Mouse (Mus musculus): ENCODE results near the gene Cmip.

- TF ChIP-seq POLR2A (IDR thresholded peaks at IDR 0.05; ENCODE audit: control insufficient read depth, extremely low read depth, insufficient read depth, low read length, poor library complexity), result no peak
- TF ChIP-seq CTCF (IDR thresholded peaks at IDR 0.05; ENCODE audit: borderline replicate concordance, control insufficient read depth, extremely low read depth, insufficient read depth, low read length, poor library complexity), result no peak
Measured at GRCm38 (mm10) chr8:117370009-117370408, 113.1 kb downstream of the Cmip start.
